Mouse (Mus musculus) adrenal gland, adult 18-20 months (tissue): Measurements from ENCODE around the gene 2310039H08Rik. TPM values are rescaled to one million over a fixed set of nuclear protein-coding genes. Genes with fewer than 3 reads are reported as not detected.
A peak's percentile ranks its signal among the peaks of the same experiment; 100 is the strongest.
"Not testable (repeated sequence)": the region's sequence is repeated elsewhere in the genome, so short reads cannot be mapped to it uniquely, and the experiment has no call there.

Experiments
- DNase-seq, 2 experiments: peaks; one replicate each; pipeline ENCODE4 v3.0.0; 2021 to 2022; ENCODE audit warnings: low spot score in 2 of 2
- total RNA-seq, 2 experiments: library from RNA; stranded (reverse); gene quantifications; 1 replicate in 1 of 2; 2 replicates in 1 of 2; pipeline ENCODE4 v1.2.3; 2021

2310039H08Rik gene
- total RNA-seq, 2 experiments from 2014 or later = 39.6 to 63.0 TPM

DNA sequence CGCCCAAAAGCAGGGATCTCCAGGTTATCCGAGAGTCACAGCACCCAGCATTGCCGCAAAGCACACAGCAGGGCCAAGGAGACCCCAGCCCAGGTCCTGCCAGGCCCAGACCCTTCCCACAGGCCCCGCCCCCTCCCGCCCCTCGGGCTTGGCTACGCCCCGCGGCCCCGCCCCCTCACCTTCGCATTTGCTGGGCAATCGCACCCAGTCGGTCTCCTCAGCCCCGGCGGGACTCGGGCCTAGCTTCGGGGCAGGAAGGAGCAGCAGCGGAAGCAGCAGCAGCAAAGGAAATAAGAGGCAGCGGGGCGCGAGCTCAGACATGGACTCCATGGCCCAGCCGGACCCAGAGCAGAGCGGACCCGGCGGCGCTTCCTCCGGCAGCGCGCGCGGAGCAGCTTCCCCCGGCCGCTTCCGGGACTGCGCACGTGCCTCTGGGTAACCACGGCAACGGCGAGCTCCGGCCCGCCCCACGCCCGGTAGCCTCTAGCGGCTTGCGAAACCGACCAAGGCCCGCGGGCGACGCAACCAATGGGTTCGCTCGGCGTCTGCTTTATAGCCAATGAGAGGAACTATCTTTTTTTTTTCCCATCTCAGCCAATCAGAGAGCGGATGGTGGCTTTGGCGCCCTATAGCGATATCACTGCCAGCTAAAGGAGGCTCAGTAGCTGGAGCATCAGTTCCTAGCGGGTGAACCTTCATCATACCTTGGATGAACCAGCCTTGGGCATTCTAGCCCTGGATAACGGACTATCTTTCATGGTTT is 20.5 kb upstream of the 2310039H08Rik start, which contains the start of gene Cnpy3:
TSS of gene Cnpy3 (minus strand) at position 421 of the 763 bp plus-strand sequence.
- DNase-seq = peak; percentile 88 to 91

- DNase-seq = no peak
Observed at GRCm38 (mm10) chr17:46758753-46759152, 13.7 kb upstream of the 2310039H08Rik start.

GRCm38 (mm10) chr17:46763544-46763943 is 8.9 kb upstream of the 2310039H08Rik start, which contains the start of gene Ptcra:
Gene Ptcra (minus strand): TSS chr17:46763712.
- DNase-seq = no peak

GRCm38 (mm10) chr17:46764916-46765315 is 7.5 kb upstream of the 2310039H08Rik start:
- not testable (repeated sequence) for DNase-seq

- DNase-seq = no peak
Observed at GRCm38 (mm10) chr17:46767868-46768267, 4.6 kb upstream of the 2310039H08Rik start.

DNA sequence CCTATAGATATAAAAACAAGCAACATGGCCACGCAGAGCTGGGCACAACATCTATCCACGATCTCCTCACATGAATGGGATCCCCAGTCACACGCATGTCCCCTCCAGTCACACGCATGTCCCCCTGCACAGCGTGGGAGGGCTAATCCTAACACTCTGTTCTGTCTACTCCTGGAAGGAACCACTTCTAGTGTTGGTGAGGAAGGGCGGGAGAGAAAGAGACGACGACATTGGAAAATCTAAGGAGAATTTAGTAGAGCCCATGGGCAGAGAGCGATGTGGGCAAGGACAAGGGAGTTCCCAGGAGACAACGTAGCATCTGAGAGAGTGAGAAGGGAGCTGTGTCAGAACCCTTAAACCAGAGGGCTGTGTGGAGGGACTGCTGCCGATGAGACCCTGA is 1.9 kb upstream of the 2310039H08Rik start:
- DNase-seq = no peak

GRCm38 (mm10) chr17:46771025-46771424 is 1.4 kb upstream of the 2310039H08Rik start:
- no peak for DNase-seq

- no peak for DNase-seq
Observed at GRCm38 (mm10) chr17:46771616-46772015, 819 bp upstream of the 2310039H08Rik start.

DNA sequence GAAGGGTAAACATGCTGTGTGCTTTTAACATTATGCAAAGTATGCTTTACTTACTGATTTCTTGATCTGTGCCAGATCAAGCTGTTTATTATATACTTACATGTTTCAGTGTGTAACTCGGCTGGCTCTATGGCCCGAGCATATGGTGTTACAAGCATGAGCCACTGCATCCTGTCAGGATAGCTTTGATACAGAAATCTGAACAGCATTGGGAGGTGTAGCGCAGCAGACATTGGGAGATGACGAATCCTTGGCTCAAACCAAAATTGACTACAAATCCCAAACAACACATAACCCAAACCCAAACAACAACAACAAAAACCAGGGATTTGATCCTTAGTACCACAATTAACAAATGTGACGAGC is 414 bp upstream of the 2310039H08Rik start:
- no peak for DNase-seq

DNA sequence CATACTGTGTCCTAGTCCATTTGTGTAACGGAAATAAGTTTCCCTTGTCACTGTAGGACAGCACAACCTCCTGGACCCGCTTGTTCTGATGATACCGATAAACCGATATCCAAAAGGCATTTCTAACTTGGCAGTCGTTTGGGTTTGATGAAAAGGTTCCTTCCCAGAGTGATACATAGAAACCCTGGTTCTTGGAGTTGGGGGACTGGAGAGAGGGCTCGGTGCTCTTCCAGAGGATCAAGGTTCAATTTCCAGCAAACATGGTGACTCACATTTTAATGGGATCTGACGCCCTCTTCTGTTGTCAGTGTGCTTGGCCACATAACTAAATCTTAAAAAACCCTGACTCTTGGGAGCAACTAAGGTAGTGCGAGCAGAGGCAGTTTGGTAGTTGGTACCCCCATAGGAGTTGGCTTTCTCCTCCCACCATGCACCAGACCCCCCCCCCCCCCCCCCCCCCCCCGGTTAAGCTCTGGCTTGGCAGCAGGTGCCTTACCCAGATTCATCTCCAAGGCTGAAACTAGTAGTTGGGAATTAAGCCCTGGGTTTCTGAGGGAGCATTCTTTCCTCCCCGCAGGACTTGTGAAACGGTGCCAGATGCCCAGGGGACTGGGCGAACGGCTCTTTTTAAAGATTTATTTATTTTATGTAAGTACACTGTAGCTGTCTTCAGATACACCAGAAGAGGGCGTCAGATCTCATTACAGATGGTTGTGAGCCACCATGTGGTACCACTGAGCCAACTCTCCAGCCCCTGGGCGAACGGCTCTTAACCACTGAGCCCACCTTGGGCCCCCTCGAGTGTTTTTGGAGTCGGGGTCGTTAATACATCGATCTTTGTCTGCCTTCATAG is 1.1 kb downstream of the 2310039H08Rik start:
- DNase-seq = no peak

DNA sequence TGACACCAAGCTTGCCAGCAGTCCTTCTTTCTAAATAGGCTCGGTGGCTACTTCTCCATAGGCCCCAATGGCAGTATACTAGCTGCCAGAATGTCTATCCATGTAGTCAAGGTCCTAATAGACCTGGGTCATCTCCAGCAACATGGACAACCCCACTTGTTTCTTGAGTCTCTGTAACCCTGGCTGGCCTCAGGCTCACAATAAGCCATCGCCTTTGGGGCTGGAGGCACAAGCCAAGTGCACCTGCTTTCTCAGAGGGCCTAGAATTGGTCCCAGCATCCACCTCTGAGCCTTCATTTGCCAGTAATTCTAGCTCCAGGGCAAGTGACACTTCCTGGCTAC is 1.7 kb downstream of the 2310039H08Rik start:
- no peak for DNase-seq

GRCm38 (mm10) chr17:46775070-46775469 is 2.6 kb downstream of the 2310039H08Rik start:
- DNase-seq = no peak

- no peak for DNase-seq
Observed at GRCm38 (mm10) chr17:46776087-46776486, 3.7 kb downstream of the 2310039H08Rik start.

- no peak for DNase-seq
Observed at GRCm38 (mm10) chr17:46781876-46782275, 9.4 kb downstream of the 2310039H08Rik start.

DNA sequence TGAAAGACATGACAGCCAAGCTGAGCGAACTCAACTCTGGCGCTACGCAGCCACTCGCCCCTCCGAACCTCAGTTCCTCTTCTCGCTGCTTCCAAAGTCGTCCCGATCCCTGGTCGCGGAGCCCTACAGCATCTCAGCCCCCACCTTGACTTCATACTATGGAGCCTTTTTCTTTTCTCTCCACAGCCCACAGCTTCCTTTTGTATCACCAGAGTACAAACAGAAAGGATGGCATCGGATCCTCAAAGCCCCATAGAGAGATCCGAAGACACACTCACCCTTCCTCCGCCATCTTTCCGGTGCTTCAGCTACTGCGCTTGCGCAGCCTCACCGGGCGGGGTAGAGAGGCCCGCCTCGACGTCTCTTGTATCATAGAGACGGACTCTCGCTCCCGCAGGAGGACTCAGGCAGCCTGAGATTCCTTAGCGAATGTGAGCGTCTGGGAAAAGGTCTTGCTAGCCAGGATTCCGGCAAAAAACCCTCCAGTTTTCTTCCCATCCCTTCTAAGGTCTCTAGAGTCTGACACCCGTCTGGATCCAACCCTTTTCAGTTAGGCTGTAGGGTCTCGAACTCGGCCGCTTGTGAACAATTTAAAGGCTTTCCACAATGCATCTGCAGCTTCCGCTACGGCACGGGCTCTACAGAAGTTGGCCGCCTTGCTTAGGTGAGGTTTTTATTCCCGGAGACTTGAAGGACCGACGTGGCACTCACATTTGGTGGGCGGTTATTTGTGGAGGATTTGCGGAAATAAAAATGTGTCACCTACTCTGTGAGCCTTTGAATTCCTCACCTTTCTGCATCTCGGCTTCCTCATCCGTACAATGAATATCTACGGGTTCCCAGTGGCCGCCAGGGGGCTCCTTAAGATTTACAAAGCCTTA is 10.1 kb downstream of the 2310039H08Rik start, which contains the start of gene Rpl7l1:
TSS of gene Rpl7l1 (minus strand) at position 332 of the 881 bp plus-strand sequence.
- DNase-seq = peak; percentile 85 to 88

GRCm38 (mm10) chr17:46783222-46783565 is 10.8 kb downstream of the 2310039H08Rik start:
- no peak for DNase-seq

DNA sequence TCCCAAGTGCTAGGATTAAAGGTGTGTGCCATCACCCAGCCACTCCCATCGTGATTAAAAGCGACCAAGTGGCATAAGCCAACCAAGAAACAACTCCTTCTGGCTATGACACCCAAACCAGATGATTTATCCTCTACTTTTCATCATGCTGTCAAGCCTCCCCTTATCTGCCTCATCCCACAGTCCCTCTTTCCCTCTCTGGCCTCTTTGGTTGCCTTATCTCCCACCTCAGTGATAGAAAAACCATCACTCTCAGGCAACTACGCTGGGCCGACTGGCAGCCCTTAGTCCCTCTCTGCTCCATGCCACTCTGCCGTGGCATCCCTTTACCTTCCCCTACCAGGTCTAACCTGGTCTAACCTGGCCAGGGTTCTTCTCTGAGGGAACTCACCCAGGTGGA is 14.5 kb downstream of the 2310039H08Rik start:
- DNase-seq = no peak

DNA sequence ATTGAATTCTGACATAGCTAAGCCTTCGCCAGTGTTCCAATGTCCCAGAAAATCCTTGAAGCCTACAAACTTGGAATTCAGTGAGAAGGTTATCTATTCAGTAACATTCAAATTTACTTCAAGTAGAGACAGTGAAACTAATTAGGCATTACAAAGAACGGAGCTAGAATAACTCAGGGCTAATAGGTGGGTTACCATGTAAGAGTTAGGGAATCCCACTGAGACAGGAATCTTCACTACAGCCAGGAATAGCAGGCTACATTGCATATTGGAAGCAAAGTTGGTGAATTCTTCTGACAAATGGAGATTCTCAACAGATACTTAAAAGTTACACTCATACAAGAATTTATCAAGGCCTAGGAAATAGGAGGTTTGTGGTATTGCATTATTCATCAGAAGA is 15.5 kb downstream of the 2310039H08Rik start:
- DNase-seq = not testable (repeated sequence)

- no peak for DNase-seq
Observed at GRCm38 (mm10) chr17:46792963-46793362, 20.5 kb downstream of the 2310039H08Rik start.

- no peak for DNase-seq
Observed at GRCm38 (mm10) chr17:46796743-46797142, 24.3 kb downstream of the 2310039H08Rik start.

DNA sequence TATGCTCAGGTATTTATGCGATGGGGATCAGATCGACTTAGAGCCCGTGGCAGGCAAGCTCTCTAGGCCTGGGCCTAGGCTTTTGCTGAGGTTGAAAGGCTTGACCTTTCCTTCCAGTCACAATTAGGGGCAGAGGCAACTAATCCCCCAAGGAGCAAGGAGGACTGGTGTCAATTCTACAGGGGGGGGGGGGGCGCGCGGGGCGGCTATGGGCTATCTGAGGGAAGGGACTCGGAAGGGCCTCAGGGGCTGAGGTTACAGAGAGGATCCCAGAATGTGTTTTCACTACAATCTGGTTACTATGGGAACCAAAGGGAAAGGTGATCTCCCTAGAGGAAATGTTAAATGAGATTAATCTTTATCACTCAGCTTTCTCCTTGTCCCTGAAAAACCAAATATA is 25.0 kb downstream of the 2310039H08Rik start:
- DNase-seq = no peak
